Mouse (Mus musculus): ENCODE data around the gene Plpp2.

DNA sequence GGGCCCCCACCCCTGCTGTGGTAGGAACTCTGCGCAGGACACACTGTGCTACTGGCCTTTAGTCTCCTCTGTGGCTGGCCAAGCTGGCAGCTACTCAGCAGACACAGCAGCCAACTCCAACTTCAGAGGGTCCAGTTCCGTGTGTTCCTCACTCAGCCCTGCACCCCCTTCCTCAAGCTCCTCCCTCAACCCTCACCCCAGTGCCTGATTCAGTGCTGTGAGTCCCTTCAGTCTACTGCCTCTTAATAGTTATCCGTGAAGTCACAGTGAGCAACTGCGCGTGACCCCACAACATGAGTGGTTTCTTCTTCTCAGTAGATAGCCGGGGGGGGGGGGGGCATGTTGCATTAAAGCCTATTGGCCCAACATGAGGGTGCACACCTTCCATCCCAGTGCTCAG is 40.0 kb upstream of the Plpp2 start:
- no peak for TF ChIP-seq POLR2A (IDR thresholded peaks at IDR 0.05; ENCODE audit: extremely low read depth, insufficient read depth, low read length)
- no peak for TF ChIP-seq CTCF (IDR thresholded peaks at IDR 0.05; ENCODE audit: extremely low read depth, insufficient read depth, low read length)
